Mouse (Mus musculus) CD4-positive, CD25-positive, alpha-beta regulatory T cell, adult 2 months (primary cell): ENCODE results near the gene Nipsnap3a.

ENCODE experiments used
- DNase-seq: peaks from one replicate; pipeline ENCODE4 v3.0.0-alpha.2; 2012; ENCODE audit warnings: low read depth, low spot score

The Nipsnap3a gene

DNA sequence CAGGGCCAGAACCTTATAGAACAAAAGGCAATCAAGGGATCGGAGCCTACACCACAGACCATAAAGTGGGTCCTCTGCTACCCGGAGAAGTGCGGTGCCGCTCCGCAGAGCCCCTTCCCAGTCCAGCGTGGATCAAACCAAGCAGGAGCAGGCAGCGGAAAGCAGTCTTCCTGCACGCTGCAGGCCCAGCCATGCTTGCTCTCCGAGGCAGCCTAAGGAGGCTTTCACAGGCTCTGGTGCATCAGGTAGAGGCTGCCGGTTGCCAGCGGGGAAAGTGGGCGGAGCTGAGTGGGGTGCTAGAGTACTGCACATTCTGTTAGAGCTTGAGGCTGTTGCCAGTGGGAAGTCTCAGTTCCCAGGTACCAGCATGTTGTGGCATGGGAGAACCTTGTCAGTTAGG lies at the start of gene Nipsnap3a:
Gene Nipsnap3a, plus strand, starts transcription at position 25 of the 400 bp plus-strand sequence.
- DNase-seq, result no peak

DNA sequence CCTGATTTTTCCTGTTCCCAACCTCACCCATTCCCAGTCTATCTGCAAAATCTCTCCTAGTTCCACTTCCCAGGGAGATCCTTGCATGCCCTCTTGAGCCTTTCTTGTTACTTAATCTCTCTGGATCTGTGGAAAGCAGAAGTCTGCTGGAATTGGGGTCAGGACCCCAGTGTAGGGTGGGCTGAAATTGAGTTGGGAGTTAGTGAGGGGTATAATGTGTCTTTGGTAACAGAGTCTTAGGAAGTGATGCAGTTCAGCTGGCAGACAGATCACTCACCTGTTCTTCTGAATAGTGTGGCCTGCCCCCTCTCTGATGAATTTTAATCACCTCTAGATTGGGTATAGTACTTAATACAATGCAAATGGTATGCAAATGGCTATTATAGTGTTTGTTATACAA lies 42.4 kb upstream of the Nipsnap3a start:
- no peak for DNase-seq

DNA sequence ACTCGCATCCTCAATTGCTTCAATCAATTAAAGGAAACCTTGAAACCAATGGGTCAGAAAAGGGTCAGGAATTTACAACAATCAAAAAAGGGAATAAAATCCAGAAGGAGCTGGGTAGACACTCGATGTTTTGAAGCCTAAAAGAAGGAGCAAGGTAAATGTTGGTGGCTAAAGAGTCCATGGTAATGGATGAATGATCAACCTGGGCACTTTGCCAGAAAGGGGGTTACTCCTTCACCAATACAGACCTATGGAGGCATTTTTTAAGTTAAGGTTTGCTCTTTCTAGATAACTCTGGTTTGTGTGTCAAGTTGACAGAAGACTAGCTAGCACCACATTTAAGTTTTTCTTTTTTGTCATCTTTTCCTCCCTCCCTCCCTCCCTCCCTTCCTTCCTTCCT lies 40.1 kb upstream of the Nipsnap3a start:
- DNase-seq, result no peak

DNA sequence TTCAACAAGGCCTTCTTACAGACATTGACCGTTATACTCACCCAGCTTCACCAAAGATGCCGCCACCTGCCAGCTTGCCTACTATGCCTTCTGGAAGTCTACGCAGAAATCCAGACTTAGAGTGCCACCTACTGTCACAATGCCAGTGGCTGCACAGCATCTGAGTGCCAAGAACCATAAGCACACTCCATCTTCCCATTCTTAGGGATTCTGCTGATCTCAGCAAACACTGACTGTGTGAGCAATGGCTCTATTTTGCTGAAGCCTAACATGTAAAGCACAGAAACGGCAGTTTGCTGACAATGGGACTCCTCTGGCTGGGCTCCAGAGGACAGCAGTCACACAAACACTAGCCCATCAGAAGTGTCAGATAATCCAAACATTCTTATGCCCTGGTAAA lies 30.4 kb upstream of the Nipsnap3a start:
- peak; percentile 1 for DNase-seq

DNA sequence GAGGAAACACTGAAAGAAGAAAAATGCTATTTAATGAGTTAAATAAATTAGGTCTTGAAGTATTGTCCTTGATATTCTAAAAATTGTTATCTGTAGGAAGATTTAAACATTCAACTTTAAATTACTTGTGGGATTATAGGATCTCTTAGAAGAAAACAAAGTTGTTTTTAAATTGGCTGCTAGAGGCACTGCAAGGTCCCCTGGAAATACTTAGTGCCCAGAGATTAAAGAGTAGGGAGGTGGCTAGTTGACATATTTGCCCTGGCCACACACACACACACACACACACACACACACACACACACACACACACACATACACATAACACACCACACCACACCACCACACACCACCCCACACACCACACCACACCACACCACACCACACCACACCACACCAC lies 24.8 kb upstream of the Nipsnap3a start, which contains the start of gene Olfr270:
Gene Olfr270, plus strand, starts transcription at position 301 of the 400 bp plus-strand sequence.
- no peak for DNase-seq

DNA sequence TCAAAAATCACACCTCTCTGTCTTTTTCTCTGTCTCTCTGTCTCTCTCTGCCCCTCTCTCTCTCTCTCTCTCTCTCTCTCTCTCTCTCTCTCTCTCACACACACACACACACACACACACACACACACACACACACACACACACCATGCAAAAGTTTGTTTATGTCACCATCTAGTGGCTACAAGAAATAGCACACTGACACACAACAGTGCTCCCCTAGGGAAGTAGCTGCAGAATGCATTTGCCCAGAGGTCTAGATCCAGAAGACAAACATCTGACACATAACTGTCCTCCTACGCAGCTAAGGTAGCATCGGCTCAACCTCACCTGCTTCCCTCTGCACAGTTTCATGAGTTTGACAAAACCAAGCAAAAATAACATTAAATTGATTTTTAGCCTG lies 3.9 kb upstream of the Nipsnap3a start:
- peak; percentile 19 for DNase-seq

DNA sequence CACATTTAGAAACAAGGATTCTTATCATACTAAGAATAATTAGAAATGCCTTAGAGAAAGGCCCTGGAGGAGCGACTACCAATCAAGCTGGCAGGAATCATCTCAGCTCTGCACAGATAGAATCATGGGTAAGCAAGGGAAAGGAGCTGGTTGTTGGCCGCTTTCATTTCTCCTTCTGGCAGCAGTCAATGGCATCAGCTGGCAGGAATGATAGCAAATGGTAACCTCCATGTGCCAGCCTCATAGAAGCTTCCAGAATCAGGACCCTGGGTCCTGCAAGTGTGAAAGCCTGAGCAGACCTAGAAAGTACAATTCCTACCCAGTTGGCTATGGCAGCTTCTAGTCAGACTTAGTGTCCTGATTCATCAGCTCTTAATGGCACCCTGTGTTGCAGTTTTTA lies 2.8 kb upstream of the Nipsnap3a start:
- no peak for DNase-seq

DNA sequence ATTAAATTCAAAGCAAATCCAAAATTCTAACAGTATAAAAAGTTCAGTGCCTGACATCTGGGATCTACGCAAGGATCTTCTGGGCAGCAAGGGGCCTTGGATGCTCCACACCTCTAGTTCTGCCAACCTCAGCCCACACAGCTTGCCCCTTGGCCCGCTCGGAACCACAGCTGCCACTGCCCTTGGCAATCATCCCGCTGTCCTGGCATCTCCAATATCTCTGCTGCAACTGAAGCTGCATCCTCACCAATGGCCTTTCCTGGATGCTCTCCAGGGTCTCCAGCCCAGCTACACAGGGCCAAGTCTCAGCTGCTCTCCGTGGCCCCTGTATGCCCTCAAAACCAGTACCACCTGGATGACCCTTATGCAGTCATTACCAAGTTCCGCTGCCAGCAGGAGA lies 10.4 kb downstream of the Nipsnap3a start:
- DNase-seq, result no peak

DNA sequence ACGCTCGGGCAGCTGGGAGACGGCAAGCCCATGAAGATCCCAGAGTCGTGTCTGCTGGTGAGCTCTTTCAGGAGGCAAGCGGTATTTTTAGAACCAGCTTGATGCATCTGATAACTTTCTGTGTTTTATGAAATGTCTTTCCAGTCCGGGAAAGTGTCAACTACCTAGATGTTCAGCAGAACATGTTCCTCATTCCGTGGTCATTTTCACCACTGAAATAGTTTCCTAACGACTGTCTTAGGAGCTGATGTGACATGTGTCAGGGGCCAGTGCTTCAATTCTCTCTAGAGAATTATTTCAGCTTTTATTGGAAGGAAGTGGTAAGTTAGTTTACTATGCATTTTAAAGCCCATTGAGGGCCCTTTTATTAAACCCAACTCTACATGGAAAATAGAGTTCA lies 11.1 kb downstream of the Nipsnap3a start:
- DNase-seq, result no peak

DNA sequence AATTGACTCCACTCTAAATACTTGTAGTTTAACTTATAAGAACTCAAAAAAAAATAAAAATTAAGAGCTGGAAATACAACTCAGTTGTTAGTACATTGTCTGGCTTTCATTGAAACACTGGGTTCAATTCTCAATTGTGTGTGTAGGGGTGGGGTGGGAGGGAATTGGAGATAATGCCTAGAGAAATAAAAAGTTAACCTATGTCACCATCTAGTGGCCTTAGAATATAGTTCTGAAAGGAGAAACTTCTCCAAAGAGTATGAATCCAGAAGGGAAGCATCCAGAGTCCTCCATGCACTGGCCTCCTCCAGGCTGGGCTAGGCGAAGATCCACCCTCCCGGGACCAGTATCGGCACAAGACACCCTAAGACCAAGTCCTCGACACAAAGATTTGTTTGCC lies 20.1 kb downstream of the Nipsnap3a start:
- DNase-seq, result no peak

DNA sequence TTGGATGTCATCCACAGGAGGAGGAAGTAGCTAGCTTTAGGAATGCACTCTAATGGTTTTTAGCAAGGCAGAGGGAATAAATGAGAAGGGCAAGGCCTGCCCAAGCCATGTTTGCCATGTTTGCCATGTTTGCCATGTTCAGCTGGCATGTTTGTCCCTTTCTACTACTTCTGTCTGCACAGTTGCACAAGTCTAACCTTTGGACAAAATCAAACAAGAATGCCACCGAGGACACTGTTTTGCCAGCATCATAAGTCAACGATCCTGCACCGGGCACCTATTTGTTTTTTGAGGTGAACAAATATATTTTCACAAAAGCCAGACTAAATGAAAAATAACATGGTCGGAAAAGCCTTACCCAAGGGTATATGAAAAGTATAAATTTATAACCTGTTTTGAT lies 20.8 kb downstream of the Nipsnap3a start:
- no peak for DNase-seq

DNA sequence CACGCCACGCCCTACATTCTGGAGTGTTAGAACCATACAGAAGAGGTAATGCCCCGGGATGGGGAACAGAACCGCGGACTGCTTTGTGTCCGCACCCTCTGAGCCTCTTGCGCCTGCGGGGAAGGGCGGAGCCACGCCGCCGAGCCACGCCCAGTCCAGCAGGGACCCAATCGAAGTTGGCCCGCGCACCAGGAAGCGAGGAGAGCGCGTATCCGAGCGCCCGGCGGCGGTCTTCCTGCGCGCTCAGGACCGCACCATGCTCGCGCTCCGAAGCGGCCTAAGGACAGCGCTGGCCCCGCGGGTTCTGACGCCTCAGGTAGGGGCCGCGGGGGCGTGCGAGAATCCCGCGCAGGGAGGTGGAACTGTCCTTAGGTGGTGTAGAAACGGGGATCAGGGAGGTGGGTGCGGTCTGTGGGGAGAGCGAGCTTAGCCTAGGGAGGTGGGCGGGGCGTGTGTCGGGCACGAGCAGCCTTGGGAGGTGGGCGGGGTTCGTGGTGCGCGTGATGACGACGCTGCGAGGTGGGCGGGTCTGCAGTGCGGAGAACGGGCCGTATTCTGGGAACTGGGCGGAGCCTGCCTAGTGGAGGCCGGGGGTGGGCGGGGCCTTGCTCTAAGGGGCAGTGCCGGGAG lies 22.8 kb downstream of the Nipsnap3a start, which contains the start of gene Nipsnap3b:
Gene Nipsnap3b, plus strand, starts transcription at position 149 of the 630 bp plus-strand sequence.
- peak; percentile 98 for DNase-seq

DNA sequence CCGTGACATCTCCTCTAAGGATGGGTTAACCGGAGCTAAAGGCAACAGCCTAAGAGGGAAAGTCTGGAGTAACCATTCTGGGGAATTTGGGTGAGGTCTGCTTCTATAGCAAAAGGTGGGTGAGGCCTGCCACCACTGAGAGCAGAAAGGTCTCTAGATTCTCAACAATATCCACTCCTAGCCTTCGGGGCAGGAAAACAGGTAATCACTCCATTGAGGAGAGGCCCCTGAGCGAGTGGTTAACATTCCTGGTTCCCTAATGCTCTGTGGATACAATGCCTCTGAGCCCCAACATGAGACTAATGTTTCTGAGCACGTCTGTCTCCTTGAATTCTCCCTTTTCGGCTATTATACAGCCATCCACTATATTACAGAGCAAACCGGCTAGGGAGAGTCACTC lies 25.3 kb downstream of the Nipsnap3a start:
- no peak for DNase-seq

DNA sequence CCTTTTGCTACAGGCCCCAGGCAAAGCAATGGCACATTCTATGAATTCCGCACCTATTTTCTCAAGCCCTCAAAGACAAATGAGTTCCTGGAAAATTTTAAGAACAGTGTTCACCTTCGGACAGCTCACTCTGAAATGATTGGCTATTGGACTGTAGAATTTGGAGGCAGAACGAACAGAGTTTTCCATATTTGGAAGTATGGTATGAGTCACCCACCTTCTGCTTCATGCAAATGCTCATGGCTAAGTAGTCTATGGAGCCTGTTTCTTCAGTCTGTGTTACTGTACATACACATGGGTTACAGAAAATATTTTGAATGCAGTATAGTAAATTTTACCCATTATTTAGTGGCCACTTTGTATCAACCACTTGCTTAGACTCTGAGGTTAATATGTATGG lies 26.0 kb downstream of the Nipsnap3a start:
- DNase-seq, result no peak

DNA sequence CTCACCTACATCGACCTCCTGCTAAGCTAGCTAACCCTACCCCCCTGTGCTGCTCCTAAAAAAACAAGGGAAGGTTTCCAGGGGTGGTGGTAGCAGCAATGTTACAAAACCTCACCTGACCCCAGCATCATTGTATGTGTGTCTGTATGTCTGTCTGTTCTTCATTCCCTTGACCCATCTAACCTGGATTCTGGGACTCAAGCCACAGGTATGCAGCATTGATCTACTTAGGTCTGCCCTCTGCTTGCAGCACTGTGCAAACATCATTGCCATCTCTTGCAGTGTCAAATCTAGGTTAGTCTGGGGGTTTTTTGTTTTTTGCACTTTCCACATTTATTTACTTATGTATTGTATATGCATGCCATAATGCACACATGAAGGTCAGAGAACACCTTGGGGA lies 29.3 kb downstream of the Nipsnap3a start:
- no peak for DNase-seq

DNA sequence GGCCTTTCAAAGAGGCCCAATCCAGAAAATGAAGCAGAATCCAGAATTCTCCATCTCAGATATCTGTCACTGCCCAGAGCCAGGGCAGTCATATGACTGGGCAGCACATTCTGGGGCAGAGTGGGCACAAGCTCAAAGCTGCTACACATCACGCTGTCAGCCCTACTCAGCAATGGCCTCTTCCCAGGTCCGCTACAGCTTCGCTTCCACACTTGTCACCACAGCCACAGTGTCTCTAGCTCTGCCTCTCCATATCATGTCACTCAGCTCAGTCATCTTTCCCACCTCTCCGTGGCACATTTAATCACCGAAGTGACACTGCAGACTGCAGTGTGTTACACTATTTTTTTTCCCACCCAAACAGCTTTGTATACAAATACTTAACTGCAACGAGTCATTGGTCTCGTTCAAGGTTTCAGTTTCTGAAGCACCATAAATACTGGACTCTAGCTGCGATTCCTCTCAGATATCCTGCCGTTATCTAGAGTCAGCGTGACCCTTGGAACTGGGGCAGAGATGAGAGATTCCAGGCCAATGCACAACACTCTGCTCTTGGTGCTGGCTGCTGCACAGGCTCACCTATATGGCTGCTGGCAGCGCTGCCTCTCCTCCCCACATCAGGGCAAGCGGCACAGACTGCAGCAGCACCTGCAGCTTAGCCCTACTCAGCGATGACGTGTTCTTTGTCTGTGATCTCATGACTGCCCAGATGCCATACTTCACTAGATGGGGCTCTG lies 34.3 kb downstream of the Nipsnap3a start:
- DNase-seq, result no peak

DNA sequence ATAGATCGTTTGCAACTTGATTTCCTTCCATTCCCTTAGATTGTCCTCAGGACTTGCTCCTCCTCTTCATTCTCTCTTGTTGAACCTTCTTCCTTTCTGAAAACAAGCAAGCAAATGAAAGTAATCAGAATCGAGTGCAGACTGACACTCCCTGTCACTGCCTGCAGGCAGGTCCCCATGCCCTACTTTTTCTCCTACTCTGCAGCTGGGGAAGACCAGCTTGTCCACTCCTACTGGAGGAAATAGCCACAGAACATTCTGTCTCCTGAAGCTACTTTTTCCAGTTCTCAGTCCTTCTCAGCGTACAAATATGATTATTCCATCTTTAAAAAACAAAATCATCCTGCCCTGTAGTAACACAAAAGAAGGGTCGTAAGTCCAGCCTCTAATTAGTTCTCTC lies 35.3 kb downstream of the Nipsnap3a start:
- DNase-seq, result no peak

DNA sequence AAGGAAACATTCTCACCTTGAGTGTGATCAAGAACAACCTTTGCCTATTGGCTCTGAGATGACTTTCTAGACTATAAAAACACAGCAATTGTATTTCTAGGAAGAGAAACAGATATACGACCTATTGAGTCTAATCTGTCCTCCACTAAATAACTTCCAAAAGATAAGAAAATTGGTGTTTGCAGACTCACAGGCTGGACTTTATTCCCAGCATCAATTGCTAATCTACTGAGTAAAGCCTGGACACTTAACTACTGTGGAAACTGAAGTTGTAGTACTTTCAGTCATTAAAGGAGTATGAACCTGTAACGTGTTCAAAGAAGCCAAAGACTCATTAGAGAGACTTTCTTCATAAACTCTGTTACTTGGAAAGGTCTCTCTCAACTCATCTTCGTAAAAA lies 38.7 kb downstream of the Nipsnap3a start:
- no peak for DNase-seq

DNA sequence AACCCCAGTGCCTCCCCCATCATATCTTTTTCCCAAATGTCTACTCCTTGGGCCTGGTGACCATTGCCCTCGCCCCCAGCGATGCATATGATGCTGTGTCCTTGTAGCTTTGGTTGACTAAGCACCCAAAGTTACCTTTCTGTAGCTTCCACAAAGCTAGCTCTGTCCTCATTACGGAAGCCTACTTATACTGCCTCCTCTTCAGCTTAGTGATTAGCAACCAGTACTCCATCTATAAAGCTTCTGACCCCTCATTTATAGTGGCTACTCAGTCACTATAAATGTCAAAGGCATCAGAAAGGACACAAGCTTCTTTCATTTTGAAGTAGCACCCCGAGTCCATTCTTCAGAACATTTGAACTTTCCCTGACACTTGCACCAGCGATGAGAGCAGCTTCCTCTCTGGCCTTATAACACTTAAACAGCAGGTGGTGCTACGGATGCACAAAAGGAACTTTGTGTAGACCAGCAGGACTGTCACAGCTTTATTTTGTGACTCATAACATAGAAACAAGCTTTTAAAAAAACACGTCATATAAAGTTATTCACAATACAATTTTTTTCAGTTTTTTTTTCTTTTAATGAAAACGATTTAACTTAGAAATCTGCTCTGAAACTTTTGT lies 41.4 kb downstream of the Nipsnap3a start:
- peak; percentile 12 for DNase-seq

DNA sequence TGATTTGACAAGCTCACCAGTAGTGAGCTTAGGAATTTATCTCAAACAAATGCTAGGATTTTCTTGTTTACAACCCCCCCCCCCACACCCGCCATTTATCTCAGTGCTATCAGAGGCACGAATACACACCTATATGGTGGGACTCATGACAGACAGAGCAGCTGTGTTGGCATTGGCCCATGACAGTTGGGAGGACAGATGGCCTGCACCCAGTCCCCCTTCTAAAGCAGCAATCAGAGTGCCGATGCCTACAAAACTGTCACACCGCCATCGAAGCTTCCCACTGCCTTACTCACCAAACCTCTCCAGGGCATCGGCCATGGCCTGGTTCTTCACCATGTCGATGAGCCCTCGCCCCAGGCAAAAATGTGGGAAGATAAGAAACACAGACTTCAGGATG lies 54.7 kb downstream of the Nipsnap3a start:
- no peak for DNase-seq

DNA sequence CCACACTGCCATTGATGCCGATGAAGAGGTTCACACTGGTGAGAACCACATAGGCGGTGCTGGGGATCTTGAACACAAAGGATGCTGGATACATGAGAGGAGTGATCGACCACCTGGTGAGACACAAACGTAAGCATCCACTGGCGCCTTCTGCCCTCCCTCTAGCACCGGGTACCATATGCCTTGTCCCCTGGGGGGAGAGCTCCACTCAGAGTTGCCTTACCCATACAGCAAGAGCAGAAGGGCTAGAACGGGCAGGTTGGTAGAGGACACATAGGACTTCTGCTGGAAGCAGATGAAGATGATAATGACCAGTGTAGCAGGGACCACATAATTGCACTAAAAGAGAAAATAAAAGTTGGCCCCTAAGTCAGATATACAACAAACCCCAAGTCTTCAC lies 56.7 kb downstream of the Nipsnap3a start:
- no peak for DNase-seq

DNA sequence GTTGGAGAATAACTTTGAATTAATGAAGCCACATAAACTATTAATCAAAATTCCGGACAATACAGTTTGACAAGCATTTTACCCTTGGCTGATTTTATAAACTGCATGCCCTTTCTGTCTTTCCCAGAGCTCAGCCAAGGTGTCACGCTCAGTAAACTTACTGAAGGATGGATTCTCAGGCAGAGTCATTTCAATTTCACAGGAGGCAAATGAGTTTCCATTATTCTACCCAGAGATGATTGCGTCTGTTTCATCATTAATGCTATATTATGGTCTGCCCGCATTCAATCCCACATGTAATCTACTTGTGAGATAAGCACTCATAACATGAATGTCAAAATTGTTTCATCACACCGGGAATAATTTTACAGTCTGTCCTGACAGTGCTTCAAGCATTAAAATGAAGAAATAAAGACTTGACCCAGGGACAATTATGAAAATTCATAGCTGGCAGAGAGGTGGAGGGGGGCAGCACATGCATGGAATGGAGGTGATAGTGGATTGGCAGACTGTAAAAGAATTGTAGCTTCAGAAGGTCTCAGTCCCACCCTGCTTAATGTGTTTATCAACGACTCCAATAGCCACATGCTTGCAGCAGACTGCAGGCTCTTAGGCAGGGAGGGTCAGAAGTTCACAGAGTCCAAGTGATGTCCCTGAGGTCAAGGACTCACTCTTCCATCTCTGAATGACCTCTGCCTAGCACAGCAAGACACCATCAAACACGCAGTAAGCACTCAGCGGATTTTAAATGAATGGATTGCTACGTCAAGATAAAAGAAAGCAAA lies 57.4 kb downstream of the Nipsnap3a start:
- no peak for DNase-seq
